Mouse (Mus musculus): ENCODE measurements around the gene Ddr2. TPM values are rescaled to one million over a fixed set of nuclear protein-coding genes. Genes with fewer than 3 reads are reported as not detected.

The Ddr2 gene
- polyA plus RNA-seq, 1 experiment from 2014 or later, result 15.6 TPM

- H3K4me1 ChIP-seq (replicated peaks; ENCODE audit: control insufficient read depth, insufficient read depth, low read length), result 0 out of 2 replicates have a peak, but pooled peaks cover 2% of the 10 kb centered on the region
- no peak for ATAC-seq
- H3K9me3 ChIP-seq (ENCODE audit: control insufficient read depth), result no peaks in the 10 kb centered on the region
- no peak overlapping the region for H3K4me3 ChIP-seq (ENCODE audit: low read depth, low read length)
- no peaks in the 10 kb centered on the region for H3K36me3 ChIP-seq (ENCODE audit: control insufficient read depth, insufficient read depth)
- TF ChIP-seq CTCF (IDR thresholded peaks at IDR 0.05; ENCODE audit: low read depth), result no peak
- H3K27ac ChIP-seq (ENCODE audit: low read depth, low read length), result no peak overlapping the region
- no peak overlapping the region for H3K9ac ChIP-seq (ENCODE audit: low read depth, low read length)
- H3K4me2 ChIP-seq (replicated peaks; ENCODE audit: low read depth), result no peak overlapping the region
- H3K27me3 ChIP-seq (replicated peaks; ENCODE audit: control insufficient read depth, insufficient read depth, low read length), result no peaks in the 10 kb centered on the region
- 76% methylated on average over 2 of the region's 2 CpGs for WGBS
These were observed 186.0 kb downstream of the Ddr2 start for GRCm38 (mm10) chr1:169924567-169924966.

Other genes with a start within 250 kb of the Ddr2 start
- not detected in 2 replicates for gene Ccdc190, start 182.1 kb downstream of the Ddr2 start, polyA plus RNA-seq (2015; fragmentation: Nextera tagmentation; extraction: Ambion mirVana)
- 18.5 and 22.4 TPM in 2 replicates for gene Hsd17b7, start 141.5 kb downstream of the Ddr2 start, polyA plus RNA-seq (2015; fragmentation: Nextera tagmentation; extraction: Ambion mirVana)
- gene Uap1, start 64.2 kb upstream of the Ddr2 start, polyA plus RNA-seq (2015; fragmentation: Nextera tagmentation; extraction: Ambion mirVana), result 22.3 TPM in 2 replicates
- gene Uhmk1, start 104.6 kb upstream of the Ddr2 start, polyA plus RNA-seq (2015; fragmentation: Nextera tagmentation; extraction: Ambion mirVana), result 5.4 and 5.8 TPM in 2 replicates
- not detected in 2 replicates for gene Sh2d1b2, start 122.0 kb upstream of the Ddr2 start, polyA plus RNA-seq (2015; fragmentation: Nextera tagmentation; extraction: Ambion mirVana)
- 0.21 and 0.27 TPM in 2 replicates for gene Sh2d1b1, start 166.6 kb upstream of the Ddr2 start, polyA plus RNA-seq (2015; fragmentation: Nextera tagmentation; extraction: Ambion mirVana)
- gene Gm7694, start 195.6 kb upstream of the Ddr2 start, polyA plus RNA-seq (2015; fragmentation: Nextera tagmentation; extraction: Ambion mirVana), result 0.95 and 1.3 TPM in 2 replicates
- 0.21 TPM in 1 of 2 replicates, not detected in the other for gene Spata46, start 198.0 kb upstream of the Ddr2 start, polyA plus RNA-seq (2015; fragmentation: Nextera tagmentation; extraction: Ambion mirVana)